ENCODE assay signal across 9 mouse cellular contexts in the genomic region with DNA sequence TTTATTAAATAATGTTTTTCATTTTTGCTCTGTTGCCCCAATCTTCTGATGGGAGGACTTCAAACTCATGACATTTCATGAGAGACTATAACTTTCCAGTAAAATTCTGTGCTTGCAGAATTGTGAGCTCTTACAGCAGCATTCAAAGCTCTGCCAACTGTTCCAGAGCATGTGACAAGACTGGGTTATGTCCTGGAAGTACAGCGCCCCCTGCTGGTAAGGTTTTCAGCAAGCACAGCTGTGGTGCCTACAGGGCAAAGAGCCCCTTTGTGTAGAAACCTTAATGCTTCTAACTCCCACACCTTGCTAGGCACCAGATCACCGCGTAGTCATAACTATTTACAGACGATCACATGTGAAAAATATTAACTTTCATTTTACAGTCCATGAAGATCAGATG.
DNase-seq lines count a peak whose midpoint lies in the region; ATAC-seq lines count a peak whose summit lies in the region.
"Had no signal": no experiment of that assay in that cellular context is flagged by ENCODE, and none has a peak within 500 bp of the region (broad histone marks: within the 10 kb centered on the region; RNA-seq: fewer than 3 reads in every experiment).

No protein-coding gene starts in this region.

- no peaks in the 10 kb centered on the region for H3K9me3 ChIP-seq in hindbrain, embryonic 16.5 days (ENCODE audit: control insufficient read depth, low read length)
- H3K9me3 ChIP-seq: liver, embryonic 15.5 days had no signal

- H3K9ac ChIP-seq in hindbrain, embryonic 16.5 days (ENCODE audit: low read depth, low read length), result no peak overlapping the region
- H3K9ac ChIP-seq: liver, embryonic 15.5 days had no signal

- H3K4me1 ChIP-seq in hindbrain, embryonic 16.5 days (ENCODE audit: control insufficient read depth, insufficient read depth, low read depth, low read length), result no peaks in the 10 kb centered on the region
- H3K4me1 ChIP-seq: liver, embryonic 15.5 days had no signal

- no peak overlapping the region for H3K4me3 ChIP-seq in hindbrain, embryonic 16.5 days (ENCODE audit: low read length)
- H3K4me3 ChIP-seq: liver, embryonic 15.5 days had no signal

- H3K27me3 ChIP-seq in hindbrain, embryonic 16.5 days (replicated peaks; ENCODE audit: control insufficient read depth, insufficient read depth, low read length), result no peaks in the 10 kb centered on the region
- H3K27me3 ChIP-seq: liver, embryonic 15.5 days had no signal

- peak; percentile 83 for DNase-seq in NIH3T3 (ENCODE audit: low read depth)
- peak; percentile 4 for DNase-seq in cerebellum, adult 8-10 months
- DNase-seq in frontal cortex, postnatal 10 days (ENCODE audit: low spot score in 2 of 2), result peak; percentile 61 to 76
- DNase-seq in layer of hippocampus, postnatal 36 days, result peak; percentile 69 to 70
- DNase-seq in skeletal muscle tissue, adult 2 months (ENCODE audit: low read depth, low spot score), result peak; percentile 73
- DNase-seq in yolk sac, embryonic 10.5 days (ENCODE audit: low spot score), result peak; percentile 52

- ATAC-seq in hindbrain, embryonic 16.5 days, result peak; percentile 84
- ATAC-seq in megakaryocyte progenitor cell, adult 5-6 weeks (replicated peaks; ENCODE audit: poor library complexity), result peak; percentile 90

- no peaks in the 10 kb centered on the region for H3K36me3 ChIP-seq in hindbrain, embryonic 16.5 days (ENCODE audit: control insufficient read depth, insufficient read depth, low read length)
- H3K36me3 ChIP-seq: liver, embryonic 15.5 days had no signal

- H3K27ac ChIP-seq in hindbrain, embryonic 16.5 days (ENCODE audit: low read depth, low read length), result no peak overlapping the region
- H3K27ac ChIP-seq: liver, embryonic 15.5 days had no signal

- WGBS in hindbrain, embryonic 16.5 days, result 45% methylated on average over 4 of the region's 4 CpGs

- H3K4me2 ChIP-seq in hindbrain, embryonic 16.5 days (ENCODE audit: low read length), result no peak overlapping the region
- H3K4me2 ChIP-seq: liver, embryonic 15.5 days had no signal

Comparison
In these comparisons a context has a peak if more than half of its experiments do, and no peak if none do; other contexts are left out.
1. DNase-seq: peak in every context shown above with its lines; median percentile 83 in NIH3T3; 73 in skeletal muscle tissue, adult 2 months; 70 in layer of hippocampus, postnatal 36 days; 68 in frontal cortex, postnatal 10 days; 52 in yolk sac, embryonic 10.5 days; 4 in cerebellum, adult 8-10 months.